24 mouse cellular contexts compared by ENCODE assay signal in genomic region chr15:77034526-77034925, GRCm38 (mm10). TPM values are rescaled to one million over a fixed set of nuclear protein-coding genes. Genes with fewer than 3 reads are reported as not detected.
DNase-seq lines count a peak whose midpoint lies in the region; ATAC-seq and TF ChIP-seq lines count a peak whose summit lies in the region.
"Had no signal": no experiment of that assay in that cellular context is flagged by ENCODE, and none has a peak within 500 bp of the region (broad histone marks: within the 10 kb centered on the region; RNA-seq: fewer than 3 reads in every experiment).

No protein-coding gene starts in this region.

- ATAC-seq in heart, embryonic 11.5 days (replicated peaks; ENCODE audit: insufficient number of reproducible peaks, low FRiP score, low TSS enrichment): no peak
- no peak for ATAC-seq in midbrain, postnatal 0 days (ENCODE audit: low FRiP score)
- no peak for ATAC-seq in limb, embryonic 15.5 days (ENCODE audit: insufficient number of reproducible peaks, low FRiP score, low TSS enrichment, low read depth)
- ATAC-seq: activated CD4-positive, CD25-positive, alpha-beta regulatory T cell, adult 4 months; forebrain, embryonic 16.5 days; intestine, embryonic 15.5 days; Patski had no signal

- WGBS in heart, embryonic 11.5 days (ENCODE audit: insufficient replicate concordance): 69% methylated on average over 6 of the region's 6 CpGs
- WGBS in midbrain, embryonic 10.5 days: 82% methylated on average over 6 of the region's 6 CpGs
- WGBS in midbrain, postnatal 0 days: 73% methylated on average over 6 of the region's 6 CpGs
- WGBS in limb, embryonic 15.5 days: 69% methylated on average over 6 of the region's 6 CpGs

- H3K9me3 ChIP-seq in heart, embryonic 11.5 days (replicated peaks; ENCODE audit: control insufficient read depth, low read length): no peaks in the 10 kb centered on the region
- no peaks in the 10 kb centered on the region for H3K9me3 ChIP-seq in midbrain, embryonic 10.5 days (replicated peaks)
- no peaks in the 10 kb centered on the region for H3K9me3 ChIP-seq in midbrain, postnatal 0 days (ENCODE audit: low read length)
- no peaks in the 10 kb centered on the region for H3K9me3 ChIP-seq in limb, embryonic 15.5 days
- H3K9me3 ChIP-seq: intestine, embryonic 15.5 days; kidney, embryonic 15.5 days; limb, embryonic 12.5 days had no signal

- H3K4me3 ChIP-seq in heart, embryonic 11.5 days (ENCODE audit: low read depth, low read length): no peak overlapping the region
- H3K4me3 ChIP-seq in midbrain, embryonic 10.5 days: no peak overlapping the region
- H3K4me3 ChIP-seq in midbrain, postnatal 0 days (ENCODE audit: low read depth, low read length): no peak overlapping the region
- H3K4me3 ChIP-seq in limb, embryonic 15.5 days: no peak overlapping the region
- H3K4me3 ChIP-seq: intestine, embryonic 15.5 days; kidney, embryonic 15.5 days; layer of hippocampus, adult 2 months; limb, embryonic 12.5 days had no signal

- H3K4me2 ChIP-seq in heart, embryonic 11.5 days: no peak overlapping the region
- no peak overlapping the region for H3K4me2 ChIP-seq in midbrain, postnatal 0 days (ENCODE audit: low read depth, low read length, poor library complexity, severe bottlenecking)
- H3K4me2 ChIP-seq in limb, embryonic 15.5 days: no peak overlapping the region
- H3K4me2 ChIP-seq: hindbrain, embryonic 14.5 days; intestine, embryonic 15.5 days; kidney, embryonic 15.5 days; limb, embryonic 12.5 days had no signal

- DNase-seq in heart, adult 18-20 months: no peak
- DNase-seq in midbrain, embryonic 10.5 days (ENCODE audit: low spot score): no peak
- no peak for DNase-seq in midbrain, postnatal 0 days (ENCODE audit: low spot score)
- DNase-seq in cerebellum, postnatal 10 days: peak; percentile 90 to 91
- DNase-seq in testis, postnatal 14 days (ENCODE audit: low spot score): no peak
- DNase-seq in MN1 (ENCODE audit: low spot score): no peak
- DNase-seq: adrenal gland, postnatal 25 days; midbrain, embryonic 14.5 days; thymus, postnatal 14 days had no signal

- no peak overlapping the region for H3K9ac ChIP-seq in heart, embryonic 11.5 days (ENCODE audit: low read depth, low read length)
- no peak overlapping the region for H3K9ac ChIP-seq in midbrain, postnatal 0 days (replicated peaks; ENCODE audit: low read length, poor library complexity, severe bottlenecking)
- no peak overlapping the region for H3K9ac ChIP-seq in limb, embryonic 15.5 days
- H3K9ac ChIP-seq: hindbrain, embryonic 14.5 days; intestine, embryonic 15.5 days; kidney, embryonic 15.5 days; limb, embryonic 12.5 days; liver, embryonic 14.5 days had no signal

- no peak for TF ChIP-seq CTCF in midbrain, postnatal 0 days (IDR thresholded peaks at IDR 0.05)

- H3K4me1 ChIP-seq in heart, embryonic 11.5 days (ENCODE audit: control insufficient read depth, insufficient read depth, low read length): peaks cover 47% of the 10 kb centered on the region
- H3K4me1 ChIP-seq in midbrain, embryonic 10.5 days: peaks cover 19% of the 10 kb centered on the region
- no peaks in the 10 kb centered on the region for H3K4me1 ChIP-seq in midbrain, postnatal 0 days (ENCODE audit: insufficient read depth, low read length)
- peaks cover 54% of the 10 kb centered on the region for H3K4me1 ChIP-seq in limb, embryonic 15.5 days

- H3K27me3 ChIP-seq in heart, embryonic 11.5 days (ENCODE audit: control insufficient read depth, insufficient read depth, low read length): no peaks in the 10 kb centered on the region
- H3K27me3 ChIP-seq in midbrain, embryonic 10.5 days (ENCODE audit: low read depth, poor library complexity, severe bottlenecking): no peaks in the 10 kb centered on the region
- no peaks in the 10 kb centered on the region for H3K27me3 ChIP-seq in midbrain, postnatal 0 days (ENCODE audit: insufficient read depth, low read length)
- H3K27me3 ChIP-seq in limb, embryonic 15.5 days: no peaks in the 10 kb centered on the region
- H3K27me3 ChIP-seq: intestine, embryonic 15.5 days; kidney, embryonic 15.5 days; limb, embryonic 12.5 days; Patski had no signal

- 0 out of 2 replicates have a peak overlapping the region, but pooled peaks have one; percentile 46 for H3K27ac ChIP-seq in heart, embryonic 11.5 days (ENCODE audit: low read depth, low read length)
- H3K27ac ChIP-seq in midbrain, embryonic 10.5 days (replicated peaks): 0 out of 2 replicates have a peak overlapping the region, but pooled peaks have one; percentile 13
- H3K27ac ChIP-seq in midbrain, postnatal 0 days (ENCODE audit: low read depth, low read length): no peak overlapping the region
- 0 out of 2 replicates have a peak overlapping the region, but pooled peaks have one; percentile 22 for H3K27ac ChIP-seq in limb, embryonic 15.5 days
- H3K27ac ChIP-seq: hindbrain, embryonic 14.5 days; intestine, embryonic 15.5 days; kidney, embryonic 15.5 days; layer of hippocampus, adult 2 months; limb, embryonic 12.5 days; liver, embryonic 14.5 days; stomach, postnatal 0 days had no signal

- no peaks in the 10 kb centered on the region for H3K36me3 ChIP-seq in heart, embryonic 11.5 days (ENCODE audit: control insufficient read depth, insufficient read depth, low read length)
- no peaks in the 10 kb centered on the region for H3K36me3 ChIP-seq in midbrain, embryonic 10.5 days
- H3K36me3 ChIP-seq in midbrain, postnatal 0 days (ENCODE audit: insufficient read depth, low read length): no peaks in the 10 kb centered on the region
- H3K36me3 ChIP-seq in limb, embryonic 15.5 days: no peaks in the 10 kb centered on the region
- H3K36me3 ChIP-seq: intestine, embryonic 15.5 days; kidney, embryonic 15.5 days; limb, embryonic 12.5 days had no signal

RNA-seq across cellular contexts. Expression of gene Apol6, which starts 10.0 kb away (rescaled TPM):
- polyA plus RNA-seq in heart, embryonic 11.5 days (2014; fragmentation: Nextera tagmentation; extraction: Ambion mirVana): 0.16 and 0.52 TPM in 2 replicates
- 1 to 10 TPM; 1.3 to 3.1 TPM for total RNA-seq in heart, adult 18-20 months (2021)
- not detected in 2 replicates for polyA plus RNA-seq in midbrain, embryonic 10.5 days (2016; fragmentation: Nextera tagmentation; extraction: Ambion mirVana)
- total RNA-seq in midbrain, postnatal 0 days (2014; rRNA removed): 0.14 and 0.16 TPM in 2 replicates
- polyA plus RNA-seq in midbrain, postnatal 0 days (2015; fragmentation: Nextera tagmentation; extraction: Ambion mirVana): 0.15 and 0.16 TPM in 2 replicates
- polyA plus RNA-seq in limb, embryonic 15.5 days (2015; fragmentation: Nextera tagmentation; extraction: Ambion mirVana): 0.15 and 0.17 TPM in 2 replicates
- total RNA-seq: granulocyte monocyte progenitor cell, adult 5-6 weeks; layer of hippocampus, adult 2 months; megakaryocyte progenitor cell, adult 5-6 weeks had no signal
- polyA plus RNA-seq: activated CD4-positive, CD25-positive, alpha-beta regulatory T cell, adult 4 months; forebrain, embryonic 16.5 days; hindbrain, embryonic 14.5 days; limb, embryonic 12.5 days; midbrain, embryonic 14.5 days had no signal

RNA-seq across cellular contexts. Expression of gene Mb, which starts 15.9 kb away (rescaled TPM):
- polyA plus RNA-seq in heart, embryonic 11.5 days (2014; fragmentation: Nextera tagmentation; extraction: Ambion mirVana): 138 and 139 TPM in 2 replicates
- total RNA-seq in heart, adult 18-20 months (2021): over 10,000 TPM; 19,183 to 21,770 TPM
- 0.16 and 0.25 TPM in 2 replicates for polyA plus RNA-seq in midbrain, embryonic 10.5 days (2016; fragmentation: Nextera tagmentation; extraction: Ambion mirVana)
- total RNA-seq in midbrain, postnatal 0 days (2014; rRNA removed): 0.66 TPM in 1 of 2 replicates, not detected in the other
- polyA plus RNA-seq in midbrain, postnatal 0 days (2015; fragmentation: Nextera tagmentation; extraction: Ambion mirVana): 0.53 and 0.69 TPM in 2 replicates
- polyA plus RNA-seq in limb, embryonic 15.5 days (2015; fragmentation: Nextera tagmentation; extraction: Ambion mirVana): 11.6 and 13.7 TPM in 2 replicates
- total RNA-seq: granulocyte monocyte progenitor cell, adult 5-6 weeks; left cerebral cortex, adult 18-20 months; megakaryocyte progenitor cell, adult 5-6 weeks had no signal
- polyA plus RNA-seq: activated CD4-positive, CD25-positive, alpha-beta regulatory T cell, adult 4 months; forebrain, embryonic 16.5 days; Patski had no signal

Comparison
In these comparisons a context has a peak if more than half of its experiments do, and no peak if none do; other contexts are left out.
1. DNase-seq: peak in cerebellum, postnatal 10 days (2 of 2); none in heart, adult 18-20 months (0 of 2), midbrain, embryonic 10.5 days (single experiment), midbrain, postnatal 0 days (single experiment), testis, postnatal 14 days (single experiment) and MN1 (single experiment).